Mouse (Mus musculus) testis, adult 2 months (tissue): ENCODE measurements around the gene Tbc1d23. TPM values are rescaled to one million over a fixed set of nuclear protein-coding genes. Genes with fewer than 3 reads are reported as not detected.
A peak's percentile ranks its signal among the peaks of the same experiment; 100 is the strongest.

Source experiments
- H3K27ac ChIP-seq: fragments of 200-500 bp; 2 replicates; pipeline ENCODE4 v1.5.1; 2012; ENCODE audit warnings: low read depth, low read length; ENCODE audit not compliant: control insufficient read depth, insufficient read depth
- H3K27me3 ChIP-seq: fragments of 200-500 bp; 2 replicates; pipeline ENCODE4 v1.6.1; 2012; ENCODE audit warnings: mild to moderate bottlenecking, low read length, moderate library complexity; ENCODE audit not compliant: control insufficient read depth, insufficient read depth
- H3K36me3 ChIP-seq: fragments of 200-500 bp; 2 replicates; pipeline ENCODE4 v1.6.1; 2012; ENCODE audit warnings: mild to moderate bottlenecking, low read length; ENCODE audit not compliant: control insufficient read depth, insufficient read depth
- H3K4me1 ChIP-seq: fragments of 200-500 bp; 2 replicates; pipeline ENCODE4 v1.6.1; 2012; ENCODE audit warnings: low read length; ENCODE audit not compliant: control insufficient read depth, insufficient read depth
- H3K4me3 ChIP-seq: fragments of 200-500 bp; 2 replicates; pipeline ENCODE4 v1.5.1; 2012; ENCODE audit warnings: low read depth, mild to moderate bottlenecking, low read length, moderate library complexity, mixed read lengths; ENCODE audit not compliant: control insufficient read depth
- CTCF ChIP-seq: fragments of 200-500 bp; IDR thresholded peaks from 2 replicates; pipeline ENCODE4 v1.5.1; 2012; ENCODE audit warnings: low read depth, mild to moderate bottlenecking, inconsistent platforms, low read length, moderate library complexity; ENCODE audit not compliant: control insufficient read depth, insufficient read depth, insufficient replicate concordance
- POLR2A ChIP-seq: fragments of 200-500 bp; IDR thresholded peaks from 2 replicates; pipeline ENCODE4 v1.6.1; 2012; ENCODE audit warnings: low read depth, mild to moderate bottlenecking, inconsistent platforms, low read length, moderate library complexity; ENCODE audit not compliant: control insufficient read depth
- polyA plus RNA-seq: library from polyadenylated mRNA; depleted of rRNA; stranded (reverse); fragments of >200 nt; gene quantifications from 2 replicates; pipeline ENCODE4 v1.2.3, GENCODE M21; 2012; rRNA removed

Gene Tbc1d23
- polyA plus RNA-seq, 1 experiment: 28.0 TPM

- Histone ChIP-seq H3K36me3 (no peaks in the 10 kb centered on the region), H3K27me3 (no peaks in the 10 kb centered on the region), H3K27ac (peak within 1 kb of the TSS; percentile 97), H3K4me1 (no peaks in the 10 kb centered on the region), H3K4me3 (peak within 1 kb of the TSS; percentile 94)
- TF ChIP-seq CTCF (no peak), POLR2A (peak; percentile 52; the same call in 1 of the 2 replicates)
Observed at GRCm38 (mm10) chr16:57120913-57121815, 110.1 kb downstream of the Tbc1d23 start, which contains the start of gene Tomm70a. Gene Tomm70a, plus strand, starts transcription at chr16:57121703.

Other genes with a start within 250 kb of the Tbc1d23 start
- 1.2 and 1.7 TPM in 2 replicates for gene Tmem45a2, start 160.1 kb downstream of the Tbc1d23 start, polyA plus RNA-seq
- 20.7 and 24.1 TPM in 2 replicates for gene Tomm70a, start 109.8 kb downstream of the Tbc1d23 start, polyA plus RNA-seq
- gene Nit2, start 64.2 kb downstream of the Tbc1d23 start, polyA plus RNA-seq: 6.0 and 6.1 TPM in 2 replicates
- 50.4 and 66.3 TPM in 2 replicates for gene Tmem30c, start 61.4 kb upstream of the Tbc1d23 start, polyA plus RNA-seq
- gene Filip1l, start 121.6 kb upstream of the Tbc1d23 start, polyA plus RNA-seq: 1.2 and 1.4 TPM in 2 replicates